Mouse (Mus musculus) embryonic stem cell, embryonic (primary cell): Measurements from ENCODE around the gene Smarcd2.

Source experiments
- CTCF ChIA-PET, 4 experiments: fragments of 300-600 bp in 2 of 4; fragments of 350-600 bp in 2 of 4; sonication (Branson Sonifier 250); formaldehyde crosslinking; loops; one replicate each; lab custom pipeline; 2022; ENCODE audit warnings: inconsistent platforms in 2 of 4; lab: Charles Lee
- POLR2A ChIA-PET, 4 experiments: fragments of 300-600 bp in 2 of 4; fragments of 350-600 bp in 2 of 4; sonication (Branson Sonifier 250); formaldehyde crosslinking; loops; one replicate each; lab custom pipeline; 2022; ENCODE audit warnings: antibody characterized with exemption in 4 of 4, inconsistent platforms in 1 of 4; lab: Charles Lee

Smarcd2 gene

DNA sequence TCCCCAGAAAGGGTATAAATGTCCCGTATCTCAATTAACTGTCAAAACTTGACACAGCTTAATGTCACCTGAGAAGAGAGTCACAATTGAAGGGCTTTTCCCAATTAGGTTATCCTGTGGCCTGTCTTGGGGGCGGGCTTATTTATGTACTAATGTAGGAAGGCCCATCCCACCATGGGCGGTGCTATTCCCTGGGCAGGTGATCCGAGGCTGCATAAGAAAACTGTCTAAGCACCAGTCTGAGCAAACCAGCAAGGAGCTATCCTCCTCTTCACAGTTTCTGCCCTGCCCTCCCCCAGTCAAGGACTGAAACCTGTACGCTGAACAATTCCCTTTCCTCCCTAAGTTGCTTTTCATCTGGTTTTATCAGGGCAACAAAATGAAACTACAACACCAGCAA, 17.6 kb upstream of the Smarcd2 start:
- POLR2A ChIA-PET = interaction anchor here in 2 of 4 experiments (1.0 to 2.6 kb wide), 3 partner anchors 10 to 17 kb away, joined by 3 to 7 read pairs (median 3); partner anchors contain the start of gene Tcam1 (in 1 of the 2)
- CTCF ChIA-PET = interaction anchor here in 1 of 4 experiments (0.6 kb wide), 1 partner anchor 675 kb away, joined by 3 read pairs; no protein-coding TSS in a partner anchor

- CTCF ChIA-PET = interaction anchor here in 3 of 4 experiments (0.7 to 1.2 kb wide), 7 partner anchors 8 to 21 kb away, joined by 3 to 5 read pairs (median 4); partner anchors contain the start of gene Tcam1 (in 2 of the 3)
These were observed 16.6 kb upstream of the Smarcd2 start for GRCm38 (mm10) chr11:106289369-106289768.

GRCm38 (mm10) chr11:106286987-106287386, 14.2 kb upstream of the Smarcd2 start:
- POLR2A ChIA-PET = interaction anchor here in 2 of 4 experiments (0.7 to 4.5 kb wide), 6 partner anchors 11 to 80 kb away, joined by 3 to 38 read pairs (median 4); partner anchors contain the start of genes Tcam1 (in 2 of the 2) and Smarcd2 (in 1 of the 2)
- CTCF ChIA-PET = interaction anchor here (1.0 to 2.4 kb wide), 5 partner anchors 11 to 16 kb away, joined by 3 to 7 read pairs (median 5); no protein-coding TSS in a partner anchor

More at GRCm38 (mm10) chr11:106289369-106289768, 16.6 kb upstream of the Smarcd2 start:
- POLR2A ChIA-PET = interaction anchor here in 2 of 4 experiments (0.7 to 2.6 kb wide), 4 partner anchors 13 to 68 kb away, joined by 3 to 7 read pairs (median 3); partner anchors contain the start of gene Tcam1 (in 1 of the 2)

DNA sequence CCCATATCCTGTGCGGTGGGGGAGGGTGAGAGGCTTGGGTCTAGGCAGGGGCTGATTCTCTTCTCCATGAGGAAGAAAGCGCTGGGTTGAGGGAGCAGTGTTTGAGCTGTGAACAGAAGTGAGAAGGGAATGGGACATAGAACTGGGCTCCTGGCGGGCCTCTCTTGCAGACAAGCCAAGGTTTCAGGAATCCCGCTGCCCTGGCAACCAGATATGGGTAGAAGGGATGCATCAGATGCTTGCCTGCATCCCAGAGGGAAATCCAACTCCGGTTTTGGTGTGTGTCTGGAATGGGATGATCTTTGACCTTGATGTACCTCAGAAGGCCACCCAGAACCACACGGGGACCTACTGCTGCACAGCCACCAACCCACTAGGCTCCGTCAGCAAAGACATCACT, 13.4 kb upstream of the Smarcd2 start:
- ChIA-PET CTCF (interaction anchor here in 3 of 4 experiments (0.9 to 1.7 kb wide), 5 partner anchors 10 to 43 kb away, joined by 3 to 7 read pairs (median 5); partner anchors contain the start of gene Tcam1 (in 1 of the 3)), POLR2A (interaction anchor here in 2 of 4 experiments (0.8 to 4.5 kb wide), 5 partner anchors 10 to 23 kb away, joined by 3 to 38 read pairs (median 5); partner anchors contain the start of genes Tcam1 (in 2 of the 2) and Smarcd2 (in 1 of the 2))

- ChIA-PET CTCF (interaction anchor here in 1 of 4 experiments (1.2 kb wide), 1 partner anchor 8 kb away, joined by 3 read pairs; no protein-coding TSS in a partner anchor), POLR2A (interaction anchor here in 2 of 4 experiments (1.3 to 4.5 kb wide), 3 partner anchors 10 to 23 kb away, joined by 3 to 38 read pairs (median 4); partner anchors contain the start of genes Smarcd2 (in 2 of the 2) and Tcam1 (in 1 of the 2))
These were observed 11.4 kb upstream of the Smarcd2 start for GRCm38 (mm10) chr11:106284126-106284525.

DNA sequence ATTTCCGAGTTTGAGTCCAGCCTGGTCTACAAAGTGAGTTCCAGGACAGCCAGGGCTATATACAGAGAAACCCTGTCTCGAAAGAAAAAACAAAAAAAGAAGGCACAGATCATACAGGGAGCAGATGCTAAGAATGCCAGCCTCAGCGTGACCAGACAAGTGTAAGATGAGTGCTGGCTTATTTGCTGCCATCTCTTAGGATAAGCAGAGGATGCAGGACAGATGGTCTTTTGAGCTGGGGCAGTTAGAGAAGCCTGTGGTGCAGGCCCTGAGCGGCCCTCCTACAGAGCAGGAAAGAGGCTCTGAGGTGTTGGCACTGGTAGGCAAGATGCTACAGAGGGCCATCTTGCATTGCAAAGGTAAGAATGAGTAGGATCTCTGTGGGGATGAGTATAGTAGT, 10.6 kb upstream of the Smarcd2 start:
- ChIA-PET CTCF (interaction anchor here in 1 of 4 experiments (0.8 kb wide), 1 partner anchor 19 kb away, joined by 3 read pairs; no protein-coding TSS in a partner anchor), POLR2A (interaction anchor here in 1 of 4 experiments (0.7 to 1.6 kb wide), 2 partner anchors 22 to 54 kb away, joined by 3 read pairs; no protein-coding TSS in a partner anchor)

GRCm38 (mm10) chr11:106282452-106282851, 9.7 kb upstream of the Smarcd2 start:
- ChIA-PET POLR2A (interaction anchor here in 2 of 4 experiments (0.6 to 1.0 kb wide), 2 partner anchors 26 to 197 kb away, joined by 3 to 6 read pairs; no protein-coding TSS in a partner anchor), CTCF (no interaction called here)

GRCm38 (mm10) chr11:106276454-106276853, 3.7 kb upstream of the Smarcd2 start, which contains the start of gene Tcam1:
TSS of gene Tcam1 (plus strand) at chr11:106276672.
- ChIA-PET POLR2A (interaction anchor here (0.6 to 12.2 kb wide), 47 partner anchors 10 to 512 kb away, joined by 3 to 172 read pairs (median 5); partner anchors contain the start of genes Ddx42 (in 3 of the 4), Ccdc47 (in 2 of the 4), Ftsj3 (in 2 of the 4) and Psmc5 (in 2 of the 4)), CTCF (interaction anchor here (0.6 to 2.7 kb wide), 23 partner anchors 8 to 350 kb away, joined by 3 to 10 read pairs (median 3); partner anchors contain the start of genes Ccdc47 (in 1 of the 4), Ftsj3 (in 1 of the 4) and Psmc5 (in 1 of the 4))

DNA sequence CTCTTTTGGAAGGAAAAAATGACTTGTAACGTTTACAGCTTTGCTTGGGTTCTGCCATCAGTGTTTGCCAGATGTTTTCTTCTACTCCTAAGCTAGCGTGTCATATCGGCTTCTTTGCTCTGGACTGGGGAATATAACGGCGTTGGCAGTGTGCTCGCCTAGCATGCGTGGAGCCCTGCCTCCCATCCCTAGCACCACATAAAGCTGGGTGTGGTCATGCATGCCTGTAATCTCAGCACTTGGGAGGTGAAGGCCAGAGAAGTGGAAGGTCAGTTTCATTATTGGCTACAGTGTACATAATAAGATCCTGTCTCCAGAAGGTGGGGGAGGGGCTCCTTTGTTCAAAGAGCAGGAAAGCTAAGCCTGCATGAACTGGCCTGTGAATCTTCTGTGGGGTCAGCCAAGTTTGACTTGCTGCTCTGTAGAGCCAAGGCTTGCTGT, 2.2 kb upstream of the Smarcd2 start:
- ChIA-PET CTCF (interaction anchor here (0.6 to 2.7 kb wide), 8 partner anchors 18 to 448 kb away, joined by 3 to 10 read pairs (median 5); no protein-coding TSS in a partner anchor), POLR2A (interaction anchor here (0.6 to 12.2 kb wide), 44 partner anchors 8 to 915 kb away, joined by 3 to 172 read pairs (median 4); partner anchors contain the start of genes Ccdc47 (in 3 of the 4), Ddx42 (in 3 of the 4), Ftsj3 (in 2 of the 4) and Psmc5 (in 2 of the 4))

DNA sequence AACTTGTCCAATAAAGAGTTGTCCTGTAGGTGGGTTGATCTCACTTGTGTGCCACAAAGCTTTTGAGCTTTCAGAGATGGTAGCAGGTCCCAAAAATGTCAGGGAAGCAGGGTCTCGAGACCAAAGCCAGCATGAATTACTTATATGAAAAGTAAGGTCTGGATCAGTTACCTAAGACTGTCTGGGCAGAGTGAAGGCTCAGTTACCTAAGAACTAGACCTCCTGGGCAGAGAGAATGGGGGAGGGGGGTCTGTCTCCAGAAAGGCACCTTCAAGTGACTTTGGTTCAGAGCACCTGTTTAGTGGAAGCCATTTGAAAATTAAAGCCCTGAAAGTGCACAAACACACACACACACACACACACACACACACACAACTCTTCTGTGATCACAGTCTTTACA, 1.6 kb upstream of the Smarcd2 start:
- CTCF ChIA-PET = interaction anchor here in 3 of 4 experiments (0.6 to 2.7 kb wide), 3 partner anchors 18 to 125 kb away, joined by 5 to 10 read pairs (median 8); no protein-coding TSS in a partner anchor
- POLR2A ChIA-PET = interaction anchor here (0.7 to 12.2 kb wide), 24 partner anchors 8 to 429 kb away, joined by 3 to 172 read pairs (median 4); partner anchors contain the start of genes Ddx42 (in 2 of the 4), Ftsj3 (in 2 of the 4), Psmc5 (in 2 of the 4) and Ccdc47 (in 1 of the 4)

DNA sequence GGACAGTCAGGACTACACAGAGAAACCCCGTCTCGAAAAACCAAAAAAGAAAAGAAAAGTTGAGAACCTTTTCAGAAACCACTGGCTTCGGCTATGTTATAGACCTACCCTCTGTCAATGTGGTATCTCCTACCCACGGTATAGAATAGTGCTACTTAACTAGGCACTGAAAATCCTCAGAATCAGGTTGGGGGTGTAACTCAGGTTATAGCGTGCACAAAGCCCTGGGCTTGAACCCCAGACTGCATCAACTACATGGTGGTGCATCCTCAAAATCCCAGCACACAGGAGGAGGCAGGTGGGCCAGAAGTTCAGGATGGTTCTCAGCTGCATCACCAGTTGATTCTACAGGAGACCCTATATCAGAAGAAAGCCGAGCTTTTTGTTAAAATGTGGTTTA, 1.0 kb upstream of the Smarcd2 start:
- ChIA-PET POLR2A (interaction anchor here in 3 of 4 experiments (0.6 to 12.2 kb wide), 21 partner anchors 11 to 1911 kb away, joined by 3 to 172 read pairs (median 6); partner anchors contain the start of genes Ccdc47 (in 2 of the 3), Ddx42 (in 2 of the 3), Ern1 (in 2 of the 3) and Ftsj3 (in 2 of the 3)), CTCF (interaction anchor here in 1 of 4 experiments (1.3 kb wide), 1 partner anchor 17 kb away, joined by 8 read pairs; no protein-coding TSS in a partner anchor)

DNA sequence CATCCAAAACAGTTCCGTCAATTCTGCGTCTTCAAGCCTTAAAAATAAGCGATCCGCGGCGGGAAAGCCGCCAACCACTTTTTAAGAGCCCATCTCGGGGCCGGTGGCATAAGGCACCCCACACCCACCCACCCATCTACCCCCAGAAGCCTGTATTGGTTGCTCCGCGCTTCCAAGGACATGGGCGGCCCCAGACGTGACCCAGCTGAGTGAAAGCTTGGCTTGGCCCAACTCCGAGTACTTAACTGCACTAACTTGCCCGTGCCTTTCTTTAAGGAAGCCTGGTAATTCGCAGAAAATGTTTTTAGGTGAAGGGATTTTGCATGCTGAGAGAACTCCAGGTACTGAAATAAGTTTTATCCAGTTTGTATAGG, 526 bp upstream of the Smarcd2 start:
- CTCF ChIA-PET = interaction anchor here in 2 of 4 experiments (0.7 to 1.3 kb wide), 4 partner anchors 17 to 340 kb away, joined by 3 to 8 read pairs (median 4); partner anchors contain the start of gene Tex2 (in 1 of the 2)
- POLR2A ChIA-PET = interaction anchor here (0.6 to 12.2 kb wide), 42 partner anchors 10 to 516 kb away, joined by 3 to 172 read pairs (median 4); partner anchors contain the start of genes Ccdc47 (in 3 of the 4), Ddx42 (in 3 of the 4), Cep95 (in 2 of the 4) and Ddx5 (in 2 of the 4)

GRCm38 (mm10) chr11:106271794-106272643, 753 bp downstream of the Smarcd2 start:
- ChIA-PET POLR2A (interaction anchor here (0.6 to 12.2 kb wide), 30 partner anchors 9 to 1682 kb away, joined by 3 to 172 read pairs (median 4); partner anchors contain the start of genes Ccdc47 (in 4 of the 4), Ddx42 (in 2 of the 4), Ftsj3 (in 2 of the 4) and Psmc5 (in 2 of the 4)), CTCF (interaction anchor here in 3 of 4 experiments (0.6 to 1.4 kb wide), 4 partner anchors 16 to 418 kb away, joined by 3 to 4 read pairs (median 4); partner anchors contain the start of genes Ccdc47 (in 1 of the 3) and Ddx42 (in 1 of the 3))

- ChIA-PET POLR2A (interaction anchor here (0.6 to 12.2 kb wide), 19 partner anchors 8 to 1681 kb away, joined by 3 to 172 read pairs (median 3); partner anchors contain the start of genes Ccdc47 (in 2 of the 4), Ftsj3 (in 2 of the 4) and Psmc5 (in 2 of the 4)), CTCF (interaction anchor here (0.6 to 1.4 kb wide), 6 partner anchors 14 to 419 kb away, joined by 3 to 6 read pairs (median 4); no protein-coding TSS in a partner anchor)
These were observed 1.5 kb downstream of the Smarcd2 start for GRCm38 (mm10) chr11:106271131-106271793.

GRCm38 (mm10) chr11:106269060-106269431, 3.7 kb downstream of the Smarcd2 start:
- ChIA-PET CTCF (interaction anchor here in 2 of 4 experiments (0.8 to 1.6 kb wide), 2 partner anchors 12 to 21 kb away, joined by 3 to 5 read pairs; no protein-coding TSS in a partner anchor), POLR2A (interaction anchor here in 2 of 4 experiments (1.2 to 12.2 kb wide), 4 partner anchors 8 to 184 kb away, joined by 3 to 172 read pairs (median 5); partner anchors contain the start of genes Ftsj3 (in 2 of the 2) and Psmc5 (in 2 of the 2))
